Mouse (Mus musculus): ENCODE data around the gene Vgll4. TPM values are rescaled to one million over a fixed set of nuclear protein-coding genes. Genes with fewer than 3 reads are reported as not detected.

Vgll4 gene
- polyA plus RNA-seq, 1 experiment from 2014 or later: 73.1 TPM

DNA sequence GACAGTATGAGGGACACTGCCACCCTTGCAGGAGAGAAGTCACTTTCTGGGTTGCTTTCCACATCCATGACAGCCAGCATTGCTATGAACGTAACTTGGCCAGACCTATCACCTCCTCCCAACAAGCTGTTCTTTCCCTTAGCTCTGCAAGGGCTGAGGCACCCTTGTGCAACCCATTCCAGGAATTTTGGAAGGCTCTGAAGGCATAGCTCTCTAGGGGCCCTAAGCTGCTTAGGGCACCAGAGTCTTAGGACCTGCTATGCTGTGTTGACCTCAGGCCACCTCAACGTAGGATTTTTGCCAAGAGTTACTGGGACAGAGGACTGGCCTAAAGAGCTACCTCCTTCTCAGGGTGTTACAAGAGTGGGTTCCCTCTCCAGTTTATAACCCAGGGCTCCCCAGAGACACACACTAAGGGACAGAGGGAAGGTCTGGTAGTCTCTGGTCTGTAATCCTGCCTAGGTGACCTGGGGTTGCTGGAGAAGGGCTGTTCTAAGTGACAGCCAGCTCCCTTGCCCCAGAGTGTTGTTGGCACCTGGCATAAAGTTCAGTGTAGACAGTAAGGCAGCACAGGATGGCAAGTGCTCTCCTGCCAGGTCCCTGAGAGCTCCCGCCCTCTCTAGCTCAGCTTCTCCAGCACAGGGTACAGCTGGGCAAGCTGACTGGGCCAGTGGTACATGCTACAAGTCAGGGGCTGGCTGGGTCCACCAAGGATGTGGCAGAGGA is 111.6 kb downstream of the Vgll4 start:
- 83% methylated on average over 3 of the region's 3 CpGs for WGBS
- DNase-seq (ENCODE audit: low spot score) (no peak), ATAC-seq (replicated peaks; ENCODE audit: low FRiP score) (no peak)
- no peak overlapping the region for H3K27ac ChIP-seq (ENCODE audit: low read depth, low read length)
- no peak overlapping the region for H3K4me3 ChIP-seq (ENCODE audit: low read depth, low read length)
- no peak overlapping the region for H3K4me2 ChIP-seq (ENCODE audit: low read depth, low read length, severe bottlenecking)
- peaks cover 3% of the 10 kb centered on the region for H3K4me1 ChIP-seq (replicated peaks; ENCODE audit: control insufficient read depth, insufficient read depth, low read length)
- no peaks in the 10 kb centered on the region for H3K27me3 ChIP-seq (ENCODE audit: control insufficient read depth, insufficient read depth, low read length)
- peaks cover 14% of the 10 kb centered on the region for H3K36me3 ChIP-seq (ENCODE audit: control insufficient read depth, insufficient read depth, low read length)
- H3K9me3 ChIP-seq (ENCODE audit: control insufficient read depth, low read length): no peaks in the 10 kb centered on the region
- H3K9ac ChIP-seq (ENCODE audit: low read length): no peak overlapping the region

DNA sequence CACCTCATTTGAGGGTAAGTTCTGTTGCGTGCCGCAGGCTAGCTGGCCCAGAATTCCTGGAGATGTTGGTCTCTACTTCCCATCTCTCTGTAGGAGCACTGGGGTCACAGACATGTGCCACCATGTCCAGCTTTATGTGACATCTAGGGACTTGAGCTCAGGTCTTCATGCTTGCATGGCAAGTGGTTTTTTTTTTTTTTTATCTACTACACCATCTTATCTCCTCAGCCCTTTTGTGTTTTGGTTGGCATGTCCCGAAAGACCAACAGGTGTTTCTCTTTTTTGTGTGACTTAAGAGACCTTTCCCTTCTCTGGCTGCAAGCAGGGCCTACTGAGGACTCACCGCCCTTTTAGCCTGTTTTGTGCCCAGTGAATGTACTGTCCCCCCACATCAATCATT is 113.3 kb downstream of the Vgll4 start:
- Histone ChIP-seq H3K4me2 (ENCODE audit: low read depth, low read length, severe bottlenecking) (no peak overlapping the region), H3K36me3 (ENCODE audit: control insufficient read depth, insufficient read depth, low read length) (peaks cover 5% of the 10 kb centered on the region; the same call in 1 of the 2 replicates), H3K27me3 (ENCODE audit: control insufficient read depth, insufficient read depth, low read length) (no peaks in the 10 kb centered on the region), H3K9ac (ENCODE audit: low read length) (no peak overlapping the region), H3K4me3 (ENCODE audit: low read depth, low read length) (no peak overlapping the region), H3K27ac (ENCODE audit: low read depth, low read length) (no peak overlapping the region), H3K4me1 (replicated peaks; ENCODE audit: control insufficient read depth, insufficient read depth, low read length) (peaks cover 11% of the 10 kb centered on the region), H3K9me3 (ENCODE audit: control insufficient read depth, low read length) (no peaks in the 10 kb centered on the region)
- WGBS: 92% methylated on average over 4 of the region's 4 CpGs
- DNase-seq (ENCODE audit: low spot score): no peak
- no peak for ATAC-seq (replicated peaks; ENCODE audit: low FRiP score)

DNA sequence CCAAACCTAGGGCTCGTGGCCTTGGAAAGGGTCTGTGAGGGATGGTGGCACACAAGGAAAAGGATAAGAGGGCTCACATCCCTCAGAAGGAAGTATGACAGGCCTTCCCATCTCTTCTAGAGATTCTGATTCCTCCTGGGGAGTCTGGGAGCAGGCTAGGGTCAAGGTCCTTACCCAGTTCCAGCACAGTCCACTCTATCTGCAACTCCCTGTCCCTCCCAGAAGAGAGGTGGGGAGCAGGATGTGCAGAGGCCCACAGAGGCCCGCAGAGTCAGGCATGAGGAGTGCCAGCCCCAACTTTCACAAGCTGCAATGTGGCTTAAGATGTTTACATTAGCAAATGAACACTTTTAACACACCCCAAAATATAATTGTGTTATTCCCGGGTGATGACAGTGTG is 114.2 kb downstream of the Vgll4 start:
- Histone ChIP-seq H3K9me3 (ENCODE audit: control insufficient read depth, low read length) (no peaks in the 10 kb centered on the region), H3K9ac (ENCODE audit: low read length) (no peak overlapping the region), H3K4me2 (ENCODE audit: low read depth, low read length, severe bottlenecking) (no peak overlapping the region), H3K27me3 (ENCODE audit: control insufficient read depth, insufficient read depth, low read length) (no peaks in the 10 kb centered on the region), H3K4me1 (replicated peaks; ENCODE audit: control insufficient read depth, insufficient read depth, low read length) (peaks cover 12% of the 10 kb centered on the region), H3K27ac (ENCODE audit: low read depth, low read length) (no peak overlapping the region), H3K36me3 (ENCODE audit: control insufficient read depth, insufficient read depth, low read length) (peaks cover 2% of the 10 kb centered on the region; the same call in 1 of the 2 replicates), H3K4me3 (ENCODE audit: low read depth, low read length) (no peak overlapping the region)
- DNase-seq (ENCODE audit: low spot score) (no peak), ATAC-seq (replicated peaks; ENCODE audit: low FRiP score) (no peak)
- 78% methylated on average over 3 of the region's 3 CpGs for WGBS

DNA sequence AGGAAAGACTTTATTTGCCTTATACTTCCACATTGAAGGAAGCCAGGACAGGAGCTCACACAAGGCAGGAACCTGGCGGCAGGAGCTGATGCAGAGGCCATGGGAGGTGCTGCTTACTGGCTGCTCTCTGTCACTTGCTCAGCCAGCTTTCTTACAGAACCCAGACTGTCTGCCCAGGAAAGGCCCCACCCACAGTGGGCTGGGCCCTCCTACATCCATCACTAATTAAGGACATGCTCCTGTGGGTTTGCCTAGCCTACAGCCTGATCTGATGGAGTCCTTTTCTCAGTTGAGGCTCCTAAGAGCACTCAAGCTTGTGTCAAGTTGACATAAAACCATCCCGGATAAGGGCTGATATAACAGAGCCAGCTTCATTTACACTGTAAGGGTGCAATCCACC is 115.4 kb downstream of the Vgll4 start:
- H3K4me1 ChIP-seq (replicated peaks; ENCODE audit: control insufficient read depth, insufficient read depth, low read length): peaks cover 12% of the 10 kb centered on the region

DNA sequence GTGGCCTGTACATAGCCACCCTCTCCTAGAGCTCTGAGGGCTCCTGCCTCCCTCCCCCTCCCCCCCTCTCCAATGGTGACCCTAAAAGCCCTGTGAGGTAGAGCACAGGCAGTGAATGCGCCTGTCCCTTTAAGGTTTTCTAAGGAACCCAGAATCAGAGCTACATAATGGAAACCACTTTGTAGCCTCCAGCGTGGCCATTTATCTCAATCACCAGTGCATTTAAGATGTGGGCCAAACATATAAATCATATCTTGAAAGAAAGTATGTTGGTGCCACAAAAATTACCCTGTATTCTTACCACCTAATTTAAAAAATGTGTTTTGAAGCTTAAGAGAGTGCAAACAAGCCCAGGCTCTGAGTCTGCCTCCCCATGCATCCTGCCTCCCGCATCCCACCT is 117.1 kb downstream of the Vgll4 start:
- Histone ChIP-seq H3K27ac (ENCODE audit: low read depth, low read length) (no peak overlapping the region), H3K4me2 (ENCODE audit: low read depth, low read length, severe bottlenecking) (no peak overlapping the region), H3K27me3 (ENCODE audit: control insufficient read depth, insufficient read depth, low read length) (no peaks in the 10 kb centered on the region), H3K9me3 (ENCODE audit: control insufficient read depth, low read length) (no peaks in the 10 kb centered on the region), H3K4me3 (ENCODE audit: low read depth, low read length) (no peak overlapping the region), H3K4me1 (replicated peaks; ENCODE audit: control insufficient read depth, insufficient read depth, low read length) (peaks cover 12% of the 10 kb centered on the region), H3K36me3 (ENCODE audit: control insufficient read depth, insufficient read depth, low read length) (no peaks in the 10 kb centered on the region), H3K9ac (ENCODE audit: low read length) (0 out of 2 replicates have a peak overlapping the region, but pooled peaks have one; percentile 27)
- ATAC-seq (replicated peaks; ENCODE audit: low FRiP score) (no peak), DNase-seq (ENCODE audit: low spot score) (no peak)
- WGBS: 19% methylated on average over 3 of the region's 3 CpGs

More for the DNA sequence above, 115.4 kb downstream of the Vgll4 start:
- Histone ChIP-seq H3K9ac (ENCODE audit: low read length) (no peak overlapping the region), H3K4me2 (ENCODE audit: low read depth, low read length, severe bottlenecking) (no peak overlapping the region), H3K27me3 (ENCODE audit: control insufficient read depth, insufficient read depth, low read length) (no peaks in the 10 kb centered on the region), H3K36me3 (ENCODE audit: control insufficient read depth, insufficient read depth, low read length) (no peaks in the 10 kb centered on the region), H3K27ac (ENCODE audit: low read depth, low read length) (no peak overlapping the region), H3K4me3 (ENCODE audit: low read depth, low read length) (no peak overlapping the region), H3K9me3 (ENCODE audit: control insufficient read depth, low read length) (no peaks in the 10 kb centered on the region)
- 64% methylated on average over 2 of the region's 2 CpGs for WGBS
- ATAC-seq (replicated peaks; ENCODE audit: low FRiP score) (no peak), DNase-seq (ENCODE audit: low spot score) (no peak)

DNA sequence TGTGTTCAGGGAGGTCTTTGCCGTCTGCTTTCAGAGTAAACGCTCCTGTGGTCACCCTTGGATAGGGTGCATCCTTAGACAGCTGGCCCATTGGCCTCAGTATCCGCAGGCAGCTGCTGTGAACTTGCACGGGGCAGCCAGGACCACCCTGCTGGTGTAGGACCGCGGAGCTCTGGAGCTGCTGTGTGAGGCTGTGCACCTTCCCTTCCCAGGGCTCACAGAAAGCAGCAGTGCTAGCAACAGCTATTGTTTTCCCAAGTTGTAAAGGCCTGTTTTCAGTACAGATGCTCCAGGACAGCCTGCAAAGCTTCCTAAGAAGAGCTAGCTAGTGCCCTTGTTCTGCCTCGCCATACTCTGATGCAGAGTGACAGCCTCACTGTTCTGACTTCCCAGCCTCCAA is 118.1 kb downstream of the Vgll4 start:
- no peaks in the 10 kb centered on the region for H3K36me3 ChIP-seq (ENCODE audit: control insufficient read depth, insufficient read depth, low read length)
- WGBS: 45% methylated on average over 7 of the region's 7 CpGs
- H3K4me1 ChIP-seq (replicated peaks; ENCODE audit: control insufficient read depth, insufficient read depth, low read length): peaks cover 12% of the 10 kb centered on the region
- DNase-seq (ENCODE audit: low spot score): no peak
- no peak overlapping the region for H3K4me2 ChIP-seq (ENCODE audit: low read depth, low read length, severe bottlenecking)
- no peaks in the 10 kb centered on the region for H3K27me3 ChIP-seq (ENCODE audit: control insufficient read depth, insufficient read depth, low read length)
- no peak for ATAC-seq (replicated peaks; ENCODE audit: low FRiP score)
- H3K4me3 ChIP-seq (ENCODE audit: low read depth, low read length): no peak overlapping the region
- no peak overlapping the region for H3K9ac ChIP-seq (ENCODE audit: low read length)
- H3K27ac ChIP-seq (ENCODE audit: low read depth, low read length): no peak overlapping the region
- H3K9me3 ChIP-seq (ENCODE audit: control insufficient read depth, low read length): no peaks in the 10 kb centered on the region

DNA sequence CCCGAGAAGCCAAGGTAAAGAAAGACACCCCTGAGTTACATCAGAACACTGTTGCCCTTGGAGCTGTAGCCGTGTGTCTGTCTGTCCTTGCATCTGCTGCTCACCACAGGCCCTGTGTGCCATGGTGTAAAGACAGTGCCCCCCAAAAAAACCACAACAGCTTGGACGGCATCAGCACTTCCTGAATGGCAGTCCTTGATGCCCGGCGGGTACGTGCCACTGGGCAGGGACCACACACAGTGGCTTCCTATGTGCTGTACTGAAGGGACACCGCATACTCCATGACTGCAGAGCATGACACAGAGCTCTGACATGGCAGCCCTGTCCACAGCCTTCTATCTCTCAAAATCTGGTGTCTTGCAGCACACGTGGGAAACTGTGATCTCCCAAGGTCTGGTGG is 120.0 kb downstream of the Vgll4 start:
- Histone ChIP-seq H3K27ac (ENCODE audit: low read depth, low read length) (no peak overlapping the region), H3K4me1 (replicated peaks; ENCODE audit: control insufficient read depth, insufficient read depth, low read length) (peaks cover 15% of the 10 kb centered on the region), H3K9me3 (ENCODE audit: control insufficient read depth, low read length) (no peaks in the 10 kb centered on the region), H3K4me3 (ENCODE audit: low read depth, low read length) (no peak overlapping the region), H3K4me2 (ENCODE audit: low read depth, low read length, severe bottlenecking) (no peak overlapping the region), H3K9ac (ENCODE audit: low read length) (no peak overlapping the region), H3K36me3 (ENCODE audit: control insufficient read depth, insufficient read depth, low read length) (no peaks in the 10 kb centered on the region), H3K27me3 (ENCODE audit: control insufficient read depth, insufficient read depth, low read length) (no peaks in the 10 kb centered on the region)
- no peak for DNase-seq (ENCODE audit: low spot score)
- ATAC-seq (replicated peaks; ENCODE audit: low FRiP score): no peak
- WGBS: 90% methylated on average over 8 of the region's 8 CpGs

DNA sequence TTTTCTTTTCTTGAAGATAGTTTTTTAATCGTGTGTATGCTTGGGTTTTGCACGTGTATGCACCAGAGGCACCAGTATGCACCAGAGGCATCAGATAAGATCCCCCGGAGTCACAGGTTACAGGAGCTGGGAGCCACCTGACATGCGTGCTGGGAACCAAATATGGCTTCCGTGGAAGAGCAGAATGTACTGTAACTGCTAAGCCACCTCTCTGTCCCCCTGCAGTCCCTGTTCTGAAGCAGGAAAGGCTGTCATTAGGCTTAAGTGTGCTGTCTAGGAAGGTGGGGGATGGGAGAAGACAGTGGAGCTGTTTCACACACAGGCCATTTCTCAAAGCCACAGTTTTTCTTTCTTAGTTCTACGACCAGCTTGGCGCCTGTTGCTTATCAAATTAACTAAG is 121.0 kb downstream of the Vgll4 start:
- H3K9ac ChIP-seq (ENCODE audit: low read length): no peak overlapping the region
- H3K4me3 ChIP-seq (ENCODE audit: low read depth, low read length): no peak overlapping the region
- H3K36me3 ChIP-seq (ENCODE audit: control insufficient read depth, insufficient read depth, low read length): no peaks in the 10 kb centered on the region
- DNase-seq (ENCODE audit: low spot score) (no peak), ATAC-seq (replicated peaks; ENCODE audit: low FRiP score) (no peak)
- no peaks in the 10 kb centered on the region for H3K27me3 ChIP-seq (ENCODE audit: control insufficient read depth, insufficient read depth, low read length)
- 75% methylated on average over 7 of the region's 7 CpGs for WGBS
- peaks cover 12% of the 10 kb centered on the region for H3K4me1 ChIP-seq (replicated peaks; ENCODE audit: control insufficient read depth, insufficient read depth, low read length)
- H3K4me2 ChIP-seq (ENCODE audit: low read depth, low read length, severe bottlenecking): no peak overlapping the region
- no peaks in the 10 kb centered on the region for H3K9me3 ChIP-seq (ENCODE audit: control insufficient read depth, low read length)
- H3K27ac ChIP-seq (ENCODE audit: low read depth, low read length): no peak overlapping the region

DNA sequence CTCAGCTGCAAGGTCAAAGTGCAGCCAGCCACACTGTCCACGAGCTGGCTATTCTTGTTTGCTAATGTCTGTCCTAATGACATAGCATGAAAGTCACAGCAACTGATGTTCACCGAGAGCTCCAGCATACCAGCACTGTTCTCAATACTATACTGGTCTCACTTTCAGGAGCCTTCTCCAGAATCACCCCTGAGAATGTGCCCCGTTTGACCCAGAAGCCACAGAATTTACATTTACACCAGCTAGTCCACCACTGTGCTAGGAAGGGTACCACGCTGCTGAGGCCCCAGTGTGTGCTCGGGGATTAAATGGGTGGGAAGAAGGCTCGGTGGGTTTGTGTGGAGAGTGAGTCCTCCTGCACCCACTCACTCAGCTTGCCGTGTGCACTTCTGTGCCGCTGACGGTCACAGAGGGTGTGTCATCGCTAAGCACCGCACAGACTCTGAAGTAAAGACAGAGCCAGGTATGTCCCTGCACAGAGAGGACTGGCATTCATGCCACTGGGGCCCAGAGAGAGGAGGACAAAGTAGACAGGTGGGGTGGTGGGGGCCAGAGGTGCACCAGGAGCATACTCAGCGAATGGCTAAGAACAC is 122.1 kb downstream of the Vgll4 start:
- Histone ChIP-seq H3K27me3 (ENCODE audit: control insufficient read depth, insufficient read depth, low read length) (no peaks in the 10 kb centered on the region), H3K36me3 (ENCODE audit: control insufficient read depth, insufficient read depth, low read length) (no peaks in the 10 kb centered on the region), H3K4me1 (replicated peaks; ENCODE audit: control insufficient read depth, insufficient read depth, low read length) (peaks cover 12% of the 10 kb centered on the region), H3K27ac (ENCODE audit: low read depth, low read length) (no peak overlapping the region), H3K9me3 (ENCODE audit: control insufficient read depth, low read length) (no peaks in the 10 kb centered on the region), H3K9ac (ENCODE audit: low read length) (no peak overlapping the region), H3K4me2 (ENCODE audit: low read depth, low read length, severe bottlenecking) (no peak overlapping the region), H3K4me3 (ENCODE audit: low read depth, low read length) (no peak overlapping the region)
- DNase-seq (ENCODE audit: low spot score) (no peak), ATAC-seq (replicated peaks; ENCODE audit: low FRiP score) (no peak)
- WGBS: 87% methylated on average over 12 of the region's 12 CpGs
